Mouse (Mus musculus): ENCODE results near the gene Hsp90ab1.

The Hsp90ab1 gene

DNA sequence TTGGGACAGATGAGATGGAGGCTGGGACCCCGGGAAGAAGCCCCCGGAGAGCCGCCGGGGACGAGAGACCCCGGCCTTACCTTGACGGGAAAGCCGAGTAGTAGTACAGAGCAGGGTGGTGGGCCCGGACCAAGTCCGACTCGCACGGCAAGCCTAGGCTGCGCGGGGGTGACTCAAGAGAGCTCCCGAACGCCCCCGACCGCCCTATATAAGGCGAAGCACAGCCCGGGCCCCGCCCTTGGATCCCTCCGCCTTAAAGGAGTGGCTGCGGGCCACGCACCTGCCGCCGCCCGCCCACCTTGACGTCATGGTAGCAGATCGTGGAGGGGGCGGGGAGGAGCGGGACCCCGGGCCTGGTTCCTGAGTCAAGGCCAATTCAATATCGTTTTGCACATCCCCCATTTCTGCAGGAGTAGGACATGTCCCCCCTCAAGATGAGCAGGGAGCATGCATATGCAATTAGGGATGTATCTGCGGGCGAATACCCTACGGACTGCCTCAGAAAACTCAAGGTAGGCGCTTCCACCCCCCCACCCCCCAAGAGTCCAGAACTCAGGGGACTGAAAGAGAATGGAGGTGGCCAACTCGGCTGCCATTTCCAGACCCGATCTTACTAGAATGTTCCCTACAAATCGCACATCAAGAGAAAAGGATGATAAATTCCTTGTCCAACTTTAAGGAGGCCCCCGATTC, at the start of gene Hsp90ab1:
TSS of gene Hsp90ab1 (minus strand) at position 185 of the 693 bp plus-strand sequence.
- peak; percentile 97 for DNase-seq (ENCODE audit: low spot score)

DNA sequence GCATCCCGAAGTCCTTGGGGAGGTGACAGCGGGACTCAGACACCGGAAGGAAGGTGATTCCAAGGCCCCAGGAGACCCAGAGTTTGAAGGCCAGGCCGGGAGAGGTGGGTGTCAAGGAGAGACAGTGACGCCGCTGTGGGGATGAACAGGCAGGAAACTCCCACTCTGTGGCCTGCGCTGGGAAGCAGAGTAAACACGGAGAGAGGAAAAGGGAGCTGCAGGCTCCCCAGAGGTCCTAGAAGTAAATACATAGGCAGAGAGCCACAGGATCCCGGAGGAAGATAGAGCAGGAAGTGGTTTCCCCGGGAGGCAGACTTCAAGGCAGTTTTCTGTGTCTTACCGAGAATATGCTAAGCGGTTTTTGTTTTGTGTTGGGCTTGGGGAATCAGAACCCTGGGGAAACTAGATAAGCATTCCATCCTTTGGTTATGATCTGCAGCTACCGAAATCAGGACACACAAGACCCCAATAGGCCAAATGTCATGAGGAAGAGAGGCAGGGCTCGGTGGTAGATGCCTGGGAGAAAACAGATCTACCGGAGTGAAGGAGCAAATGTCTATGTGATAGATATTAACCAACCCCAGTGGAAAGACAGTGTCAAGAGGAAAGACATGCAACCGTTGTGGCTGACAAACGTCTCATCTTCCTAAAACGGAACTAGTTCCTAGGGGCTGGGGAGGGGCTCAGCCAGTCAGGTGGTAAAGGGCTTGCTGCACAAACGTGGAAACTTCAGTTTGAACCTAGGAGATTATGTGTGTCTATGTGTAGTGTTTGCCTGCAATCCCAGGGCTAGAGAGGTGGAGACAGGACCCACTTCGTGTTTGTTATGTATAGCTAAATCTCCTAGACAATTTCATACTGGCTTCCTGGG, 46.5 kb upstream of the Hsp90ab1 start:
- DNase-seq (ENCODE audit: low spot score), result no peak

DNA sequence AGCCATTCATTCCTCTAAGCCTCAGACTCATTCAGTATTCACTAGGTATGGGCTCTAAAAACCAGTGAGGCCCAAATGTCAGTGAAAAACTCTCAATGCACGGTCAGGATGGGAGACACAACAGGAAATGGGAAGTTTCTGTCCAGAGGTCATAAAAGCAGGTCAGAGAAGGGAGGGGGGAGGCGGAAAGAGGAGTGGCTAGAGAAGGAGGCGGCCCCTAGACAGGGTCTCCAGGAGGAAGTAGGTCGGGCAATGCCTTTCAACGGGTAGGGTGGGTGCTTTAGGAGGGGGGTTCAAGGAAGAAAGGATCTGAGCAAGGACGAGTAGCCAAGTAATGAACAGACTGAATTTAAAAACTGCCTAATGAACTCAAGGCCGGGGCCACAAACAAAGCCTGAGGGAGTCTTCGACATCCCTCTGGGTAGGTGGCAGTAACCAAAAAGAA, 45.9 kb upstream of the Hsp90ab1 start:
- DNase-seq (ENCODE audit: low spot score), result no peak

DNA sequence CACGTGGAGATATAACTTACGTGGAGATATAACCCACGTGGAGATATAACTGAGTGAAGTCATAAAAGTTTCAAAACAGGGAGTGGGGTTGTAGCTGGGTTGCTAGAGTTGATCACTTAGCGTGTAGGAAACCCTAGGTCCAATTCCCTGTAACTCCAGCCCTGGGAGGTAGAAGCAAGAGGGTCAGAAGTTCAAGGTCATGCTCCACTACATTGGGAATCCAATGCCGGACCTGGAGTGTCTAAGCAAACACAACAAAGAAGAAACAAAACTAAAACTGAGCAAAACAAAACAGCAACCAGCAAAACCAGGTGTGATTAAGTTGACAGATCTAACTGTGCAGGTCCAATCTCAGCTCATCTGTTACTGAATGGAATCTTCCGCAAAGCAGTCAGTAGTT, 44.6 kb upstream of the Hsp90ab1 start:
- no peak for DNase-seq (ENCODE audit: low spot score)

DNA sequence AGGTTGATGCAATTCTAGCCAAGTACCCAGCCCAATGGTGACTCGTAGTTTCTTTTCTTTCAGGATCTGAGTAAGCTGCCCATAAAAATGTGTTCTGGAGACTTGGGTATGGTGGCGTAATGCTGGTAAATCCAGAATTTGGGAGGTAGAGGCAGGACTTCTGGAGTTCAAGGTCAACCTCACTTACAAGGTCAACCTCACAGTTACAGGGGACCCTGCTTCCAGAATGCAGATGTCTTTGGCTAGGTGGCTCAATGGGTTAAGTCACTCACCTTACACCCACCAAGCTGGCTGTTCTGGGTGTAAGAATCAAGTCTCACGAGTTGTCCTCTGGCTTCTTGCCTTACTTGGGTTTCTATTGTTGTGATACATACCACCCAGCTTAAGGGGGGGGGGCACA, 43.6 kb upstream of the Hsp90ab1 start:
- no peak for DNase-seq (ENCODE audit: low spot score)

DNA sequence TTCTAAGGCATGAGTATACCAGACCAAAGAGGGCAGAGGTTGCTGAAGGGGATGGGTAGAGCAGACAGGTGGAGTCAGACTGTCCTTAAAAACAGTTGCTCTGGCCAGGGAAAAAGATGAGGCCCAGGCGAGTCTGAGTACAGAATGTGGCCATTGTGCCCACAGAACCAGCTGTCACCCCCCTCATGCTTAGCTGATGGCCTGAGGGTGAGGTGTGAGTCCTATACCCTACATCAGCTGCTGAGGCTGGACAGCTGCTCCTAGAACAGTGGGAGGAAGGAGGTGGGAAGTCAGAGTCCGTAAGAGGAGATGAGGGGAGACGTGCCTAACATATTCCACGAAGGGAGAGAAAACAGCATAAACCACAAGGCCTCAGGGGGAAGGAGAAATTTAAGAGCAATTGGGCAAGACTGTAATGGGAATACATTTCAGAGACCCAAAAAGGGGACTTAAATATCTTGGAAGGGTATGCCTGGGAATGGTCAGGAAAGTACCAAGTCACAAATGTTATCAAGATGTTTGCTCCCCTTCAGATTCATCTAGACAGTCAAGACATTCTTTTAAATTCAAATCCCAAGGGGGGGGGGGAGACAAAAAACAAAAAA, 43.1 kb upstream of the Hsp90ab1 start:
- DNase-seq (ENCODE audit: low spot score), result no peak

DNA sequence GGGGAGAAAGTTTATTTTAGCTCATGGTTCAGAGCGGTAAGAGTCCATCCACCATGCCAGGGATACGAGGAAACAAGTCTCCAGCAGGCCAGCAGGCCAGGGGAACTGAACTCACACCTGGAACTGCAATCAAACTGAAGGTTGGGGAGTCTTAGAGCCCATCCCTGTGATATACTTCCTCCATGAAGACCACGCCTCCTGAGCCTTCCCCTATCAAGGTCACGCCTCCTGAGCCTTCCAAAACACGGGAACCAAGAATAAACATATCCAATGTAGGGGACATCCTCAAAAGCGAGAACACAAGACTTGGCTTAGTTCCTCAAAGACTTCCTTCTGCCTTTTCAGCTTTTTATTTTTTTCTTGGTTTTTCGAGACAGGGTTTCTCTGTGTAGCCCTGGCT, 39.9 kb upstream of the Hsp90ab1 start:
- no peak for DNase-seq (ENCODE audit: low spot score)

DNA sequence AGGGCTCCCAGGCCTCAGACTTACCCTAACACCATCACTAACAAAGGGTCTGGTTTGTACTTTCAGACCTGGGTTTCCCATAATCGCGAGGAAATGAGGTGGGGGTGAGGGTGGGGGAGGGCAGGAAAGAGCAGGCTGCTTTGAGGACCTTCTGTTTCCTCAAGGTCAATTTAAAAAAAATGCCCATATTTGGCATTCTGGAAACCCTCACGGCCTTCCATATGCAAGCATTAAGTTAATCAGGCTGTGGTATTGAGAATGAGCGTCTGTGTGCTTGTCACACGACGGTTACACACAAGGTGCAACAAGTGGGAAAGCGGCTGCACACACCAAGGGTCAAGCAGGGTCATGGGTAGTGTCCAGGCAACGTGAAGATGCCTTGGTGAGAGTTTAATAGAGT, 38.9 kb upstream of the Hsp90ab1 start:
- DNase-seq (ENCODE audit: low spot score), result no peak

DNA sequence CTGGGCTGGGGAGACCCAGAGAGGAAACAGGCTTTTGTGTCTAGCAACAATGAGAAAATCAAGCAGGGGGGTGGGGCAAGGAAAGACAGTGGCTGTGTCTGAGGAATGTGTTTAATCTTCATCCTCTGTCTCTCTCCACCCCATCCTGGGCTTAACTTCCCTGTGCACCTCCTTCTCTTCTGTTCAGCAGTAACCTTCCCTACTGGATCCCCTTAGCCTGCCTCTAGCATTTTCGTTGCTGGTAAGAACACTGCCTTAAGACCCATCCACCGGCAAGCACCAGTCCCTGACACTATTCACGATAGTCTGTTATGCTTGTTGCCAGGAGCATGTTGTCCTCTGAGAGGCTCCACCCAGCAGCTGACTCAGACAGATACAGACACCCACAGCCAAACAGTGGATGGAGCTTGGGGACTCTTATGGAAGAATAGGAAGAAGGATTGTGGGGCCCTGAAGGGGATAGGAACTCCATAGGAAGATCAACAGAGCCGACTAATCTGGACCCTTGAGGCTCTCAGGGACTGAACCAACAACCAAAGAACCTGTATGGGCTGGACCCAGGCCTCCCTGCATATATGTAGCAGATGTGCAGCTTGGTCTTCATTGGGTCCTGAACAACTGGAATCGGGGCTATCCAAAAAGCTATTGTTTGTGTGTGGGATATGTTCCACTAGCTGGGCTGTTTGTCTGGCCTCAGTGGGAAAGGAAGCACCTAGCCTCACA, 37.2 kb upstream of the Hsp90ab1 start:
- DNase-seq (ENCODE audit: low spot score), result no peak

DNA sequence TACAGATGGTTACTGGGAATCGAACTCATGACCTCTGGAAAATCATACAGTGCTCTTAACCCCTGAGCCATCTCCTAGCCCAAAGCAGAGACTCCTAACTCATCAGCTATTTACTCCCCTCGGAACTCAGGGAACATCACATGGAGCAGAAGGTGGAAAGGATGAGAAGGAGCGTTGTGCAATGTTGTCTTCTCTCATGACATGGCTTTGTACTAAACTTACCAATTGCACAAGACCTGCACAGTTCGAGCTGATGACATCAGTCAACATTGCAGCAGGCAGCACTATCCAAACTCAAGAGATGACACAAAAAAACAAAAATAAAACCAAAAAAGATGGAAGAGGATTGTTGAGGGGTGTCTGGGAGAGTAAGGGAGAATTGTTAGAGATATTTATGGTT, 35.3 kb upstream of the Hsp90ab1 start:
- no peak for DNase-seq (ENCODE audit: low spot score)

DNA sequence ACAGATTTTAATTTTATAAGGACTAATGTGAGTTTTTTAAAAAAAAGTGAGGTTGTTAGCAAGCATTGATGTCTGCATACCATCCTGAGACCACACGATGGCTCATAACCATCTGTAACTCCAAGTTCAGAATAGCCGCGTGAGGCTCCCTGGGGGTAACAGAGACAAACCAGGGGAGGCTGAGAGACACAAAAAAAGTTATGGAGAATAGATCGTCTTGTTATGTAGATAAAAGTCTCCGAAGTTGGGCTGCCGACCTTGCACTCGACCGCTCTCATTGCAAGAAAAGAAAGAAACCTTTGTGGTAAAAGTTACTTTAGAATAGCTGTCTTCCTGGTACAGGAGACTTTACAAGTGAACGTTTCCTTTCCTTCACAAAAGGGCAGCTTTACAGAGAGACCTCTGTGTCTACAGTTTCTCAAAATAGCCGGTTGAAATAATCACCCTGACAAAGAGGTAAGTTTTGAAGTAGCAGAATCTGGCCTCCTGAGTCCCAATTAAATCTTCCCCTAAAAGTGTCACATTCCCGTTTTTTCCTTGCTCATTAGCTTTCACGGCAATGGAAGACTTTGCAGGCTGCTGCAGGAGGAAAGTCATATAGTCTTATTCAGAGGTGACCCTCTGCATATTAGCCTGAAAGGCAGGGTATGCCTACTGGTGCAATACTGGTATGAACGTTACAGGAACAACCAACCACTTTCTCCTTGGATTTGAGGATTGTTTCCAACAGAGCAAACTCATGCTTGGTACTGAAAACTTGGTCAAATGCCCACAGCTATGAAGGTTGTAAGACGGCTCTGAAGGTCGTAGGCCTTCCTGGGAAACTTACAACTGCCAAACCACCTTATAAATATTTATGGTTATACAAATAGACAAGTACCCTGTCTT, 34.2 kb upstream of the Hsp90ab1 start:
- DNase-seq (ENCODE audit: low spot score), result no peak

DNA sequence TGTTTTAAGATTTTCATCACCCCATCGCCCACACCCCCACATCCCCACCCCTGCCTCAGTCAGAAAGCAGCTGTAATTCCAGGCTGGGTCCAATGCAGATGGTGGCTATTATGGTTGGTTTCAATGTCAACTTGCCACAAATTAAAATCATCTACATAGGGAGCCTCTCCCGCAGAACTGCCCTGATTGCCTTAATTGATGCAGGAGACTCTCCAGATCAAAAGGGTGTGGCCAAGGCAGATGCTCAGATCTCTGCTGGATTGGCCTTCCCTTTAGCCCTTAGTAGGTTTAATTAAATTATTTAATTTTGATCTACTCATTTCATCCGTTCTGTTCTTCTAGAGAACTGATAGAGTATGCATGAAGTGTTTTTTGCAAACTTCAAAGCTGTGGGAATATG, 29.9 kb upstream of the Hsp90ab1 start:
- DNase-seq (ENCODE audit: low spot score), result no peak

DNA sequence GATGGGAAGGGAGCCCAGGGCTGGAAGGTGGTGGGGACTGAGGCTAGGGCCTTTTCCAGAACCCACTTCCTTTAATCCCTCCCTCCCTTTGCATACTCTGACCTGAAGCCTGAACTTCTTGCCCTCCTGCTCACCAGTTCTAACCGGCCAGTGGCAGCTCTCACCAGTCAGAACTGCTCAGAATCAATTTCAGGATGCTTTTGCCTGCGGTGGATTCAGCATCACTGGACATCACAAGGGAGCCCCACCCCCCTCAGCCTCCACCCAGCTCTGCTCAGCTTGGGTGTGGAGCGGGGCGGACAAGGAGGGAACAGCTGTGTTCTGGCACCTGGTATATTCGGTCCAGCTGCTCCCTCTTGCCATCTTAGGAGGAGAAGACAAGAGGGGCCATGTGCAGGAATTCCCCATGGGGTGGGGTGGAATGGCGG, 28.8 kb upstream of the Hsp90ab1 start, which contains the start of gene Mymx:
TSS of gene Mymx (minus strand) at position 226 of the 428 bp plus-strand sequence.
- DNase-seq (ENCODE audit: low spot score), result no peak

DNA sequence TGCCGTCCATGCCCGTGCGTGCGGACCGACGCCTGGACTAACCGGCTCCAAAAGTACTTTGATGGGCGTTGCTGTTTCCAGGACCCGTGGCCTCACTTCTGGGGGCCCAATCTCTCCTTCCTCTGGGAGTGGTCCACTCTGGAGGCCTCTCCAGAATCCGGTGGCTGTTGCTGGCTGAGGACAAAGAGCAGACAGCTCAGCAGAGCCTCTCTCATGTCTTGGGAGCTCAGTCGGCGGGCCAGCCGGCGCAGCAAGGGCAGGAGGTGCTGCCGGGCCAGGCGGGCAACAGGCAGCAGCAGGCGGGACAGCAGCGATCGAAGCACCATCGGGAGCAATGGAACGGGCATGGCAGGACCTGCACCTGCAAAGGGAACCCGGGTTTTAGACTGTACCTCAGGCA, 28.3 kb upstream of the Hsp90ab1 start:
- DNase-seq (ENCODE audit: low spot score), result no peak

DNA sequence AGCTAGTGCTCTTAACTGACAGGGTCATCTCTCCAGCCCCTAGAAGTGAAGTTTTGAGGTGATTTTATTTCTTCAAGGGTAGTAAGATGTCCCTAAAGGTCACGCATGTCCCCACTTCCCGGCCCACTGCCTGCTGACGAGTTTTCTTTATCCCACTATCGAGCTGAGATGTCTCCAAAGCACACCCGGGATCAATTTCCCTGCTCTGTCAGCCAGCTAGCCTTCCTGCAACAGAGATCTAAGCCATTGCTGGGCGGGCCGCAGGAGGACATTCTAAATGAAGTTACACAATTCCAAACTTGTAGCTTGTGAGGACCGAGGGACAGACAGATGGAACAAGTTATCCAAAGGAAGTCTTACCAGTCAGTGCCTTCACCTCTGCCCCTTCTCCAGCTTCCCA, 27.2 kb upstream of the Hsp90ab1 start:
- DNase-seq (ENCODE audit: low spot score), result no peak

DNA sequence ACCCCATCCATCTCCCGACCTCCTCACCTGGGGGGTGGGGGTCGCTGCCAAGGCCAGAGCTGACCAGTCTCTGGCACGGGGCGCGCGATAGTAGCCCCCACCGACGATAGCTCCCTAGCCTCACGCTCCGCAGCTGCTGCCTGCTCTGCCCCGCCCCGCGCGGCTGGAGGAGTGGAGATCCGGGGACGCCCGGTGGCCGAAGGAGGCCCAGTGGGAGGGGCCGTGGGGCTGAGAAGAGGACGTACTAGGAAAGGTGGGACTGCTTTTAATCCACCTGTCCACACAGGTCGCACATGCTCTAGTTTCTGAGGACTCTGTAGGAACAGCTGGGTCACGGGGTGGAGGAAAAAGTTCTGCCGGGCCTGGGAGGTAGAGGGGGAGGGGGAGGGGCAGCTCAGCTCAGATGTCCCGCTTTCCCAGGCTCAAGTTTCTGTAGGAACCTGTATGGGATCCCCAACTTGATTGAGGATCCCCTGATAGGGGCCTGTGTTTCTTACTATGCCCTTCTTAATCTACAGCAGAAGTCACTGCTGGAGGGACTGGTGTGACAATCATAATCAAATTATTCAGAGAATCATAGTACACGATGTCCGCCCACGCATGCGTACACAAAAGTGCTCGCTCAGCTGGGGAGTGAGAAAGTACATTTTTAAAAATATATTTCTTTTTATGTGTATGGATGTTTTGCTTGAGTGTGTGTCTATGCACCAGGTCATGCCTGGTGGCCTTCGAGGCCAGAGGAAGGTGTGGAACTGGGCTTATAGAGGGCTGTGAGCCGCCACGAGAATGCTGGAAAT, 26.6 kb upstream of the Hsp90ab1 start, which contains the start of gene Slc29a1:
TSS of gene Slc29a1 (minus strand) at position 161 of the 797 bp plus-strand sequence.
- no peak for DNase-seq (ENCODE audit: low spot score)

DNA sequence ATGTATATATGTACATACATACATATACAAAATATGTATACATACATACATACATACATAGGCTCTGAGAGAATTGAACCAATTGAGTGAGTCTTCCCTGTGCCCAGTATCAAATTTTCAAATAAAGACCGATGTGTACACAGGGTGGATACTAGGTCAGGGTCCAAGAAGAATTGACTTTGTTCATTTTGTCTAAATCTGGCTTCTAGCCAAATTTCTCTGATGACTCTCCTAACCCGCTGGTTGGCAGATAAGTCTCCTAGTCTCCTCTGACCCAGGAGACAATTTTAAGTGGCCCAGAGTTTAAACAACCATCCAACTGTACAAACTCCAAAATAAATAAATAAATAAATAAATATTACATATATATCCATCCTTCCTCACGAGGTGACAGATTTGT, 25.8 kb upstream of the Hsp90ab1 start:
- no peak for DNase-seq (ENCODE audit: low spot score)

DNA sequence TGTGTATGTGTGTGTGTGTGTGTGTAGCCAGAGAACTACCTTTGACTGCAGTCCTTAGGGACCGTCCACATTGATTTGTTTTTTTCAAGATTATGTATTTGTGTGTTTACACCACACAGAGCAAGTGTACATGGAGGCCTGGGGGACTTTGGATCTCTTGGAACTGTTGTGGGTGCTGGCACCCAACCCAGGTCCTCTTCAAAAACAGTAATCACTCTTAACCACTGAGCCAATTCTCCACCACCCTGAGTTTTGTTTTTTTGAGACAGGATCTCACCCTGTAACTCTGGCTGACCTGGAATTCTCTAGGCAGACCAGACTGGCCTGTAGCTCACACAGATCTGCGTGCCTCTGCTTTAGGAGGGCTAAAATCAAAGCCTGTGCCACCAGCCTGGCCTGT, 25.3 kb upstream of the Hsp90ab1 start:
- no peak for DNase-seq (ENCODE audit: low spot score)

DNA sequence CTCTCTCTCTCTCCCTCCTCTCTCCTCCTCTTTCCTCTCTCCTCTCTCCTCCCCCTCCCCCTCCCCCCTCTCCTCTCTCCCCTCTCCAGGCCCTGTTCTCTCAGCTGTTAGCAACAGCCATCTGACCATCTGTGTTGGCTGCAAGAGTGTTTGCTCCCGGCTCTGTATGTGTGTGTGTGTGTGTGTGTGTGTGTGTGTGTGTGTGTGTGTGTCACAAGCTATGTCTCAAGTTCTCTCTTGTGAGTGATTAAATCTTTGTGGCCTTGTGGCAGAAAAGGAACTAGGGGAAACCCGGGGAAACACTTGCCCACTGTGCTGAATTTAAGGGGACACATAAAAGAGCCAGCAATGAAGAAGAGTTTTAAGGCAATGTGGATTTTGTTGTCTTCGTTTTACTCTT, 24.7 kb upstream of the Hsp90ab1 start:
- no peak for DNase-seq (ENCODE audit: low spot score)

Measured in spleen, adult 12 weeks (tissue).